Mouse (Mus musculus): ENCODE results near the gene RPS10-NUDT3. TPM values are rescaled to one million over a fixed set of nuclear protein-coding genes. Genes with fewer than 3 reads are reported as not detected.

The RPS10-NUDT3 gene
- polyA plus RNA-seq, 1 experiment from 2014 or later, result not detected

DNA sequence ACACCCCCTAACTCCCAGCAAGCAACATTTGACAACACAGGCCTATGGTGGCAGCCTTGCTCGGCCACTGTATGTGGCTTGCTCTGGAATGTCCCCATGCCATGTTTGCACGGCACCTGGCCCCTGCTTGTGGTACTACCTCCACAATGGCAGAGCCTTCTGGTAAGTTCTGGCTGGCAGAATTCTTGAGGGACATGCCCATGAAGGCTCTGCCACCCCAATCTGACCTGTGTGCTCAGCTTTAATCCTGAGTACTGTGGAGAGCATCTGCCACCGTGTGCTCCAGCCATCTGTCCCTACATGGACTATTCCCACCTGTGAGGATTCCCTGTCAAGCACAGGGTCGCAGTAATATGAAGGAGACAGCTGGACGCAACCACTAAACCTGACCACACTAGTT is 34.2 kb downstream of the RPS10-NUDT3 start:
- H3K4me1 ChIP-seq, result peaks cover 21% of the 10 kb centered on the region
- no peak overlapping the region for H3K4me2 ChIP-seq (replicated peaks)
- H3K4me3 ChIP-seq, result no peak overlapping the region
- no peaks in the 10 kb centered on the region for H3K9me3 ChIP-seq (replicated peaks)
- H3K9ac ChIP-seq, result no peak overlapping the region
- no peak overlapping the region for H3K27ac ChIP-seq
- H3K36me3 ChIP-seq, result peaks cover 10% of the 10 kb centered on the region
- ATAC-seq (ENCODE audit: low FRiP score), result no peak
- H3K27me3 ChIP-seq, result no peaks in the 10 kb centered on the region
- WGBS, result 83% methylated on average over 5 of the region's 5 CpGs

- no peak overlapping the region for H3K9ac ChIP-seq
- no peaks in the 10 kb centered on the region for H3K27me3 ChIP-seq
- peaks cover 21% of the 10 kb centered on the region for H3K4me1 ChIP-seq
- no peak overlapping the region for H3K4me3 ChIP-seq
- no peaks in the 10 kb centered on the region for H3K9me3 ChIP-seq (replicated peaks)
- H3K36me3 ChIP-seq, result peaks cover 15% of the 10 kb centered on the region
- H3K4me2 ChIP-seq (replicated peaks), result no peak overlapping the region
- WGBS, result 83% methylated on average over 3 of the region's 3 CpGs
- no peak for ATAC-seq (ENCODE audit: low FRiP score)
- no peak overlapping the region for H3K27ac ChIP-seq
Observed at GRCm38 (mm10) chr17:27600286-27600685, 34.7 kb downstream of the RPS10-NUDT3 start.

DNA sequence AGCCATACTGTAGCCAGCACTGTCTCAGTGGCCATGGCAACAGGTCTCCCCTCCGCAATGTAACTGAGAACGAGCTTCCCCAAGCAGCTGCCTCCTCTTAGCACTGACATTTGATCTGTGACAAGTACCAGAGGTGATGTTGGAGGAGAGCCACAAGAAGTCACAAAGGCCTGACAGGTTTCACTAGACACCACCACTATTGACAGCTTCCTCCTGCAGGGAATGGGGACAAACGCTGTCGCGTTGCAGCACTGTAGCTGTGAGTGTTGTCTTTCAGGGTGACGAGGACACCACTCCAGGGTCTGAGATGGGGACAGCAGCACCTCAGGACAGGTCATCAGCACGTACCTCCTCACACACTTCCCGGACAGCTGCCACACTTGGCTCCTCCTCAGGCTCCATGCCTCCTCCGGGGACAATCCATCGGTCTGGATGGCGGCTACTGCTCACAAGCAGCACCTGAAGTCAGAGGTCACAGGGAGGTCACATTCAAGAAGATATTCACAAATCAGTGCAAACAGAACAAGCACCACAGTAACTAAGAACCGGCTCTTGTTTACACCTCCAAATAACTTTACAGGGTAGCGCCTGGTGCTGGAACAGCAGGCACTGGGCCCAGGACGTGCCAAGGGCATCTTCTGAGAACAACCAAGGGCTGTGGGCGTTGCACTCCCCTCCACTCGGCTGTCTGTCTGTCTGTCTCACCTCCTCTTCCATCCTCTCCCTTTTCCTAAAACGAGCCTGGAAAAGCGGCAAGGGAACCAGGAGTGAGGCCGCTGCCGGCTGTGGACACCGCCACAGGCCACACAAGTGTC is 38.4 kb downstream of the RPS10-NUDT3 start:
- Histone ChIP-seq H3K27me3 (no peaks in the 10 kb centered on the region), H3K4me3 (no peak overlapping the region), H3K4me1 (peaks cover 2% of the 10 kb centered on the region; the same call in 1 of the 2 replicates), H3K36me3 (peaks cover 45% of the 10 kb centered on the region), H3K4me2 (replicated peaks) (no peak overlapping the region), H3K9me3 (replicated peaks) (no peaks in the 10 kb centered on the region), H3K27ac (no peak overlapping the region; the same call in 1 of the 2 replicates), H3K9ac (no peak overlapping the region)
- 79% methylated on average over 21 of the region's 21 CpGs for WGBS
- no peak for ATAC-seq (ENCODE audit: low FRiP score)

- Histone ChIP-seq H3K9me3 (replicated peaks) (no peaks in the 10 kb centered on the region), H3K4me2 (replicated peaks) (no peak overlapping the region), H3K4me3 (no peak overlapping the region), H3K4me1 (peaks cover 2% of the 10 kb centered on the region; the same call in 1 of the 2 replicates), H3K27ac (no peak overlapping the region), H3K9ac (no peak overlapping the region), H3K36me3 (peaks cover 52% of the 10 kb centered on the region), H3K27me3 (no peaks in the 10 kb centered on the region)
- 90% methylated on average over 15 of the region's 15 CpGs for WGBS
- ATAC-seq (ENCODE audit: low FRiP score), result no peak
Observed at GRCm38 (mm10) chr17:27595659-27596375, 39.2 kb downstream of the RPS10-NUDT3 start.

GRCm38 (mm10) chr17:27592565-27592910 is 42.5 kb downstream of the RPS10-NUDT3 start:
- peaks cover 73% of the 10 kb centered on the region for H3K36me3 ChIP-seq
- WGBS, result 98% methylated on average over 7 of the region's 7 CpGs
- H3K4me1 ChIP-seq, result peaks cover 8% of the 10 kb centered on the region; the same call in 1 of the 2 replicates
- H3K9me3 ChIP-seq (replicated peaks), result no peaks in the 10 kb centered on the region
- no peak overlapping the region for H3K4me3 ChIP-seq
- no peaks in the 10 kb centered on the region for H3K27me3 ChIP-seq
- H3K4me2 ChIP-seq (replicated peaks), result no peak overlapping the region
- no peak for ATAC-seq (ENCODE audit: low FRiP score)
- no peak overlapping the region for H3K9ac ChIP-seq
- no peak overlapping the region for H3K27ac ChIP-seq

DNA sequence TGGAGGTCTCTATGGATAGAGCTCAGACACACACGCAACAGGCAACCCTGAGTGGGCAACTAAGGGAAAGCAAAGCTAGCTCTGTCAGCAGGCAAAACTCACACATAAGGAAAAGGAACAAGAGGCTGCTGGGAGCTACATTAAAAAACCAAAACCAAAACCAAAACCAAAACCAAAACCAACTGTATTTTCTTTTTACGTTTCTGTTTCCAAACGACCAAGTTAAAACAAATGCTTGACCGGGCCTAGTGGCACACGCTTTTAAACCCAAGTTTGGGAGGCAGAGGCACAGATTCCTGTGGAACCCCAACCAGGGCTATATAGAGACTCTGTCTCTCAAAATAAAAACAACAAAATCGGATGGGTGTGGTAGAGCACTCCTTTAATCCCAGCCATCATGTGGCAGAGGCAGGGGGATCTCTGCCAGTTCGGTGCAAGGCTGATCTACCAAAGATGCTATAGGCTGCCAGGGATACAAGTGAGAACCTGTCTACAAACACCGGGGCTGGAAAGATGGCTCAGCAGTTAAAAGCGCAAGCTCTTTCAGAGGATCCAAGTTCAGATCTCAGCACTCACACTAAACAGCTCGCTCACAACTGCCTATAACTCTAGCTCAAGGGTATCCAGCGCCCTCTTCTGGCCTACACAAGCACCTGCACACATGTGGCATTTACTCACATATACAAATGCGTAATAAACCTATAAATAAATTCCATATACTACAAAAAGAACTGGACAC is 43.0 kb downstream of the RPS10-NUDT3 start:
- no peaks in the 10 kb centered on the region for H3K27me3 ChIP-seq
- peaks cover 73% of the 10 kb centered on the region for H3K36me3 ChIP-seq
- no peaks in the 10 kb centered on the region for H3K9me3 ChIP-seq (replicated peaks)
- no peak overlapping the region for H3K9ac ChIP-seq
- no peak overlapping the region for H3K4me2 ChIP-seq (replicated peaks)
- H3K27ac ChIP-seq, result no peak overlapping the region
- no peak overlapping the region for H3K4me3 ChIP-seq
- ATAC-seq (ENCODE audit: low FRiP score), result no peak
- peaks cover 8% of the 10 kb centered on the region; the same call in 1 of the 2 replicates for H3K4me1 ChIP-seq
- WGBS, result 90% methylated on average over 12 of the region's 12 CpGs

DNA sequence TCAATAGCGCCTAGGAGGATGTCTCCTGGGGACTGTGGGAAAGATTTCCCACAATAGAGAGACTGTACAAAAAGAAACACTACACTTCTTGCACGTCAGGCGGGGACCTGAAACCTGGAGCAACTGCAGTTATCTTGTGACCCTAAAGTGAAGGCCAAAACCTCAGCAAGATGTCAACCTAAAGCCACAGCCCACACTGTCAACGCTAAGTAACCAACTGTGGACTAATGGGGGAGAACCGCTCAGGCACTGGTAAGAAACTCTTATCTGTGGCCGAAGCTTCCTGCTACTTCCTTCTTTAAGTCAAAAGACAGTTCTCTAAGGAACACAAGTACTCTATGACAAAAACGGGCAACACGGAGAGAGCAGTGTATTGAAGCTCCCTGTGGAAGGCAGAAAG is 46.8 kb downstream of the RPS10-NUDT3 start:
- no peak overlapping the region for H3K9ac ChIP-seq
- 78% methylated on average over 8 of the region's 8 CpGs for WGBS
- H3K9me3 ChIP-seq (replicated peaks), result no peaks in the 10 kb centered on the region

DNA sequence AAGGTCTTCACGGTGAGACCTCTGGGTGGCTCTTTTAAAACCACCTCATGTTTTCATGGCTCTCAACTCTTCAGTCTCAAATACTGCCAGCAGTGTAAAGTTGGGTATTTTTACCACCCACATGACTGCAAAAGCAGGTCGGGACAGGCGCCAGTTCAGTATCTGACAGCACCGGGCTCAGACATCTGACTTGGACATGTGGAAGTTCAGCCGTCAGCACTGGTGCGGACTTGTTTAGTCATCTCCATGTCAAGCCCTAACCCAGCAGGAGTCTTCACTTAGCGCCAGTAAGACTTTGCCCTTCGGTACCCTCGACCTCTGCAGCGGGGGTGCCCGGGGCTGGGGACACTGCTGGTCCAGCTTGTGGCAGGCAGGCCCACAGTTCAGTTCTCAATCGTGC is 47.8 kb downstream of the RPS10-NUDT3 start:
- no peak overlapping the region for H3K4me3 ChIP-seq
- H3K9me3 ChIP-seq (replicated peaks), result no peaks in the 10 kb centered on the region
- 72% methylated on average over 12 of the region's 12 CpGs for WGBS
- no peak for ATAC-seq (ENCODE audit: low FRiP score)
- H3K9ac ChIP-seq, result no peak overlapping the region
- no peak overlapping the region for H3K4me2 ChIP-seq (replicated peaks)
- peaks cover 8% of the 10 kb centered on the region; the same call in 1 of the 2 replicates for H3K4me1 ChIP-seq
- H3K36me3 ChIP-seq, result peaks cover 63% of the 10 kb centered on the region
- H3K27ac ChIP-seq, result no peak overlapping the region
- H3K27me3 ChIP-seq, result no peaks in the 10 kb centered on the region

More for the DNA sequence above, 46.8 kb downstream of the RPS10-NUDT3 start:
- Histone ChIP-seq H3K4me3 (no peak overlapping the region), H3K4me2 (replicated peaks) (no peak overlapping the region), H3K4me1 (peaks cover 8% of the 10 kb centered on the region; the same call in 1 of the 2 replicates), H3K27me3 (no peaks in the 10 kb centered on the region), H3K36me3 (peaks cover 63% of the 10 kb centered on the region), H3K27ac (no peak overlapping the region)
- no peak for ATAC-seq (ENCODE audit: low FRiP score)

GRCm38 (mm10) chr17:27586661-27587060 is 48.4 kb downstream of the RPS10-NUDT3 start:
- H3K27ac ChIP-seq, result 0 out of 2 replicates have a peak overlapping the region, but pooled peaks have one; percentile 7
- H3K9ac ChIP-seq, result no peak overlapping the region
- H3K4me1 ChIP-seq, result peaks cover 8% of the 10 kb centered on the region; the same call in 1 of the 2 replicates
- H3K9me3 ChIP-seq (replicated peaks), result no peaks in the 10 kb centered on the region
- no peaks in the 10 kb centered on the region for H3K27me3 ChIP-seq
- no peak overlapping the region for H3K4me2 ChIP-seq (replicated peaks)
- 69% methylated on average over 9 of the region's 9 CpGs for WGBS
- no peak overlapping the region for H3K4me3 ChIP-seq
- H3K36me3 ChIP-seq, result peaks cover 68% of the 10 kb centered on the region
- ATAC-seq (ENCODE audit: low FRiP score), result no peak

DNA sequence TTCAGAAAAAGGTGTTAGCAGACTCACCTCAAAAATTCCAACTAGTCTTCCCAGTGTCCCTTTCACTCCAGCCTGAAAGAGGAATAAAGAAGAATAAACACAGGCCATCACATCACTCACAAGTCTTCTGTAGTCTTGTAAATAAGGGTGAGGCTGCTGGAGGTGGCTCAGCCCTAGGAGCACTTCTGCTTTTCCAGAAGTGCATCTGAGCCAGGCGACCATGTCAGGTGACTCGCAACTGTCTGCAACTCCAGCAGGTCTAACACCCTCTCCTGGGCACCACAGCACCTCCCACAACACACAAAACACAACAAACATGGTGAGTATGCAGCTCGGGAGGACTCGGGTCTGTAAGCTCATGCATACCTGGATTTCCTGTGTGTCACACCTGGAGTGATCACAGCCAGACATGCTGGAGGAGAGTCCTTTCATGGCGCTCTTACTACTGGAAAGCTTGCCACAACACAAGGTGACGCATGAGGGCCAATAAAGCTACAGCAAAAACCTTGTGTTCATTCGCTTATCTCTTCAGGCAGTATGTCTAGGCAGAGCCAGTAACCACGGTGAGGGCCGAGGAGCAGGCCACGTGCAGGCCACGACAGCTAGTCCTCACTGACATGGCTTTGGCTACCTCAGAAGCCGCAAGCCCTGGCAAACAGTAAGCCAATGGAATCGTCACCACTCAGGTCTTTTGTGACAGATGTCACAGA is 51.7 kb downstream of the RPS10-NUDT3 start:
- Histone ChIP-seq H3K4me2 (replicated peaks) (no peak overlapping the region), H3K27me3 (no peaks in the 10 kb centered on the region), H3K9ac (no peak overlapping the region), H3K4me1 (peaks cover 6% of the 10 kb centered on the region; the same call in 1 of the 2 replicates), H3K36me3 (peaks cover 77% of the 10 kb centered on the region), H3K4me3 (no peak overlapping the region), H3K9me3 (replicated peaks) (no peaks in the 10 kb centered on the region), H3K27ac (no peak overlapping the region)
- ATAC-seq (ENCODE audit: low FRiP score), result no peak
- WGBS, result 92% methylated on average over 13 of the region's 13 CpGs

GRCm38 (mm10) chr17:27580392-27581068 is 54.5 kb downstream of the RPS10-NUDT3 start:
- no peaks in the 10 kb centered on the region for H3K9me3 ChIP-seq (replicated peaks)
- H3K4me2 ChIP-seq (replicated peaks), result no peak overlapping the region
- no peak overlapping the region for H3K4me3 ChIP-seq
- peaks cover 83% of the 10 kb centered on the region for H3K36me3 ChIP-seq
- H3K27ac ChIP-seq, result no peak overlapping the region
- no peak for ATAC-seq (ENCODE audit: low FRiP score)
- H3K27me3 ChIP-seq, result no peaks in the 10 kb centered on the region
- WGBS, result 90% methylated on average over 20 of the region's 20 CpGs
- no peaks in the 10 kb centered on the region for H3K4me1 ChIP-seq
- no peak overlapping the region for H3K9ac ChIP-seq
